Mouse (Mus musculus): ENCODE data around the gene Cldn34c4. TPM values are rescaled to one million over a fixed set of nuclear protein-coding genes. Genes with fewer than 3 reads are reported as not detected.

Cldn34c4 gene
- not detected in 2 replicates for total RNA-seq (2012; rRNA removed)

DNA sequence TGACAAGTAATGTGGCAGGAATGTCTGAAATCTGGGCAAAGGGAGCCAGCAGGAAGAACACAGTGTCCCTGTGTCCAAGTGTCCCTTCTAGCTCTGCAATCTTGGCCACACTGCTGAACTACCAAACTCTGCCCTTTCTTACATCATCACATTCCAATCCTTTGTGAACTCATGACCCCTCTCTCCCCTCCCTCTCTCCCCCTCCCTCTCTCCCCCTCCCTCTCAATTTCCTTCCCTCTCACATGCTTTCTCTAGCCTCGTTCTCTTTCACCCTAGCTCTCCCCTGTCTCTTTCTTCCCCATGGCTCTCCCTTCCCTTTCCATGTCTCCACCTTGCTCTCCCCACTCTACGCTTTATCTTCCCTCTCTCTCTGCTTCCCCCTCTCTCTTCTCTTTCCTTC, at the start of gene Cldn34c4:
Cldn34c4 (minus strand) TSS at position 101 of the 400 bp plus-strand sequence.
- Histone ChIP-seq H3K9me3 (ENCODE audit: control insufficient read depth, insufficient read depth, low read depth, low read length) (no peaks in the 10 kb centered on the region), H3K36me3 (ENCODE audit: control insufficient read depth, insufficient read depth, low read length, poor library complexity, severe bottlenecking) (no peaks in the 10 kb centered on the region), H3K4me1 (ENCODE audit: control insufficient read depth in 2 of 2, insufficient read depth in 2 of 2, low read length in 2 of 2, poor library complexity in 1 of 2) (no peaks in the 10 kb centered on the region), H3K27ac (ENCODE audit: insufficient read depth, low read depth, low read length, poor library complexity, severe bottlenecking) (no peak within 1 kb of the TSS), H3K4me3 (ENCODE audit: insufficient read depth in 1 of 2, low read depth in 1 of 2, low read length in 2 of 2, poor library complexity in 1 of 2, severe bottlenecking in 1 of 2) (no peak within 1 kb of the TSS), H3K9ac (ENCODE audit: insufficient read depth, low read depth, low read length, poor library complexity, severe bottlenecking) (no peak within 1 kb of the TSS)
- no peak for TF ChIP-seq MAFK (IDR thresholded peaks at IDR 0.05; ENCODE audit: insufficient read depth, low read depth, low read length)
- no peak for TF ChIP-seq HCFC1 (IDR thresholded peaks at IDR 0.05; ENCODE audit: borderline replicate concordance, insufficient read depth, low read length)
- TF ChIP-seq ZC3H11A (IDR thresholded peaks at IDR 0.05; ENCODE audit: borderline replicate concordance, low read depth, low read length), result no peak
- no peak for TF ChIP-seq CHD2 (IDR thresholded peaks at IDR 0.05; ENCODE audit: low read depth, low read length)
- no peak for TF ChIP-seq ZNF384 (IDR thresholded peaks at IDR 0.05; ENCODE audit: low read depth, low read length)
- in situ Hi-C loops (cut with MboI; ENCODE audit: low sequenced_read_pairs in 2 of 2, unreplicated experiment in 2 of 2), result no loop called here
- no peak for DNase-seq (ENCODE audit: low read depth, low spot score)

- Histone ChIP-seq H3K4me3 (ENCODE audit: insufficient read depth in 1 of 2, low read depth in 1 of 2, low read length in 2 of 2, poor library complexity in 1 of 2, severe bottlenecking in 1 of 2) (no peak overlapping the region), H3K9me3 (ENCODE audit: control insufficient read depth, insufficient read depth, low read depth, low read length) (no peaks in the 10 kb centered on the region), H3K27ac (ENCODE audit: insufficient read depth, low read depth, low read length, poor library complexity, severe bottlenecking) (no peak overlapping the region), H3K36me3 (ENCODE audit: control insufficient read depth, insufficient read depth, low read length, poor library complexity, severe bottlenecking) (no peaks in the 10 kb centered on the region), H3K9ac (ENCODE audit: insufficient read depth, low read depth, low read length, poor library complexity, severe bottlenecking) (no peak overlapping the region), H3K4me1 (ENCODE audit: control insufficient read depth in 2 of 2, insufficient read depth in 2 of 2, low read length in 2 of 2, poor library complexity in 1 of 2) (no peaks in the 10 kb centered on the region)
- TF ChIP-seq CHD2 (IDR thresholded peaks at IDR 0.05; ENCODE audit: low read depth, low read length) (no peak), ZC3H11A (IDR thresholded peaks at IDR 0.05; ENCODE audit: borderline replicate concordance, low read depth, low read length) (no peak), HCFC1 (IDR thresholded peaks at IDR 0.05; ENCODE audit: borderline replicate concordance, insufficient read depth, low read length) (no peak), ZNF384 (IDR thresholded peaks at IDR 0.05; ENCODE audit: low read depth, low read length) (no peak), MAFK (IDR thresholded peaks at IDR 0.05; ENCODE audit: insufficient read depth, low read depth, low read length) (no peak)
- DNase-seq (ENCODE audit: low read depth, low spot score), result no peak
- in situ Hi-C loops (cut with MboI; ENCODE audit: low sequenced_read_pairs in 2 of 2, unreplicated experiment in 2 of 2), result no loop called here
Measured at GRCm38 (mm10) chrX:127747062-127747461, 10.7 kb upstream of the Cldn34c4 start.
